Mouse (Mus musculus): ENCODE measurements around the gene Foxn3. TPM values are rescaled to one million over a fixed set of nuclear protein-coding genes. Genes with fewer than 3 reads are reported as not detected.
A peak's percentile ranks its signal among the peaks of the same experiment; 100 is the strongest.

Gene Foxn3
- polyA plus RNA-seq, 1 experiment, result 61.5 TPM

GRCm38 (mm10) chr12:99155904-99156303 is 407.5 kb downstream of the Foxn3 start:
- no peak overlapping the region for H3K4me3 ChIP-seq (replicated peaks; ENCODE audit: insufficient read depth, low read depth, low read length)
- H3K27ac ChIP-seq (ENCODE audit: insufficient read depth, low read length), result no peak overlapping the region
- DNase-seq, result no peak
- 63% methylated on average over 5 of the region's 5 CpGs for WGBS
- H3K4me1 ChIP-seq (ENCODE audit: control insufficient read depth, insufficient read depth, low read length), result peaks cover 19% of the 10 kb centered on the region
- TF ChIP-seq CTCF (IDR thresholded peaks at IDR 0.05; ENCODE audit: borderline replicate concordance, insufficient read depth, low read depth, low read length), result no peak
- no peak for TF ChIP-seq POLR2A (IDR thresholded peaks at IDR 0.05; ENCODE audit: borderline replicate concordance, insufficient read depth, low read length)
- no peaks in the 10 kb centered on the region for H3K27me3 ChIP-seq (ENCODE audit: control insufficient read depth, insufficient read depth, low read length)

DNA sequence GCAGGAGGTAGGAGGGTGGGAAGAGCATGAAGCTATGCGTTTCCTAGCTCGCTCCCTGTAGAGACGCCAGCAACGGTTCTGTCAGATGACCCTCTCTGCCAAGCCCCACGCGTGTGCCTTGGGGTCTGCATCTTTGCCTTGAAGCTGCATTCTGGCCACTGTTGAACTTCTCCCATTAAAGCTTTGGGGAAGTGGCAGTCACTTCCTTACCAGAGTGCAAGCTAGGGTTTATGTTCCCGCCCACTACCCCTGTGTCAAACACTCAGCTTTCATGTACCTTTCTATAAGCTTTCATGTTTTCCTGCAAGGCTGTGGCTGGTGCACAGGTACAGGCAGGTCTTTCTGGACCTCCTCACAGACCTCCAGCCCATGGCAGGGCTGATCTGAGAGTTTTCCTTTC is 409.2 kb downstream of the Foxn3 start:
- no peak overlapping the region for H3K27ac ChIP-seq (ENCODE audit: insufficient read depth, low read length)
- H3K27me3 ChIP-seq (ENCODE audit: control insufficient read depth, insufficient read depth, low read length), result no peaks in the 10 kb centered on the region
- no peak overlapping the region for H3K4me3 ChIP-seq (replicated peaks; ENCODE audit: insufficient read depth, low read depth, low read length)
- no peak for DNase-seq
- WGBS, result 43% methylated on average over 7 of the region's 7 CpGs
- H3K4me1 ChIP-seq (ENCODE audit: control insufficient read depth, insufficient read depth, low read length), result peaks cover 8% of the 10 kb centered on the region
- TF ChIP-seq POLR2A (IDR thresholded peaks at IDR 0.05; ENCODE audit: borderline replicate concordance, insufficient read depth, low read length), result no peak
- no peak for TF ChIP-seq CTCF (IDR thresholded peaks at IDR 0.05; ENCODE audit: borderline replicate concordance, insufficient read depth, low read depth, low read length)

GRCm38 (mm10) chr12:99153664-99154063 is 409.7 kb downstream of the Foxn3 start:
- peaks cover 8% of the 10 kb centered on the region for H3K4me1 ChIP-seq (ENCODE audit: control insufficient read depth, insufficient read depth, low read length)
- 5% methylated on average over 10 of the region's 10 CpGs for WGBS
- H3K27me3 ChIP-seq (ENCODE audit: control insufficient read depth, insufficient read depth, low read length), result no peaks in the 10 kb centered on the region
- no peak for TF ChIP-seq CTCF (IDR thresholded peaks at IDR 0.05; ENCODE audit: borderline replicate concordance, insufficient read depth, low read depth, low read length)
- TF ChIP-seq POLR2A (IDR thresholded peaks at IDR 0.05; ENCODE audit: borderline replicate concordance, insufficient read depth, low read length), result no peak
- peak overlapping the region; percentile 57 for H3K4me3 ChIP-seq (replicated peaks; ENCODE audit: insufficient read depth, low read depth, low read length)
- H3K27ac ChIP-seq (ENCODE audit: insufficient read depth, low read length), result no peak overlapping the region
- DNase-seq, result peak; percentile 67 to 73

DNA sequence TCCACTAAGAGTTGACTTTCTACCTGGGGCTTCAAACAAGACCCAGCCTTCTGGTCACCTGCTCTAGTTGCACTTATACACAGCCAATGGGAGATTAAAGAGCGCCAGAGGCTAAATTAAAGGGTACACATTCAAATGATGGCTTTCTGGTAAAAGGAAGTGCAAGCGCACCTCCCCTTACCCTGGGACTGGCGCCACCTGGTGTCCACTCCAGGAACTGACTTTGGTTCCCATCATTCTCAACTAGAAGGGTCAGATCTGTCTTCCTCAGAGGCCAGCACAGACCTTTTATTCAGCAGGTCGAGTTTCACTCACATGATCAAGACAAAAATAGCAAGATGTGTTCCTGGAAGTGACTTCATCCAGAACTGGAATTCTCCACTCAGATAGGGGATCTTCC is 413.3 kb downstream of the Foxn3 start:
- TF ChIP-seq POLR2A (IDR thresholded peaks at IDR 0.05; ENCODE audit: borderline replicate concordance, insufficient read depth, low read length), result no peak
- TF ChIP-seq CTCF (IDR thresholded peaks at IDR 0.05; ENCODE audit: borderline replicate concordance, insufficient read depth, low read depth, low read length), result peak; percentile 56
- peak in 1 of 2 experiments; percentile 47 for DNase-seq
- whole genome bisulfite sequencing, result 55% methylated on average over 4 of the region's 4 CpGs
- H3K27me3 ChIP-seq (ENCODE audit: control insufficient read depth, insufficient read depth, low read length), result no peaks in the 10 kb centered on the region
- no peak overlapping the region for H3K4me3 ChIP-seq (replicated peaks; ENCODE audit: insufficient read depth, low read depth, low read length)
- H3K27ac ChIP-seq (ENCODE audit: insufficient read depth, low read length), result no peak overlapping the region
- peaks cover 8% of the 10 kb centered on the region for H3K4me1 ChIP-seq (ENCODE audit: control insufficient read depth, insufficient read depth, low read length)

DNA sequence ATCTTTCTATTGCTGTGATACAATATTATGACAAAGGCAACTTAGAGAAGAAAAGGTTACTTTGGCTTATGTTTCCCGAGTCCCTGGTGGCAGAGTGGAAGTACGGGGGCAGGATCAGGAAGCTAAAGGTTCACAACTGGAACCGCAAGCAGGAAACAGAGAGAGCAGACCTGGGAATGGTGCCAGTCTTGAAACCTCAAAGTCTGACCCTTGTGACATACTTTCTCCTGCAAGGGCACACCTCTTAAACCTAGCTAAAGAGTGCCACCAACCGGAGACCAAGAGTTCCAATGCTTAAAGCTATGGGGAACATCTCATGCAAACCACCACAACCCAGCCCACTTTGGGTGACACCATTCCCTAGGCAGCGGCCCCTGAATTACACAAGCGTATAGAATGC is 414.2 kb downstream of the Foxn3 start:
- H3K4me1 ChIP-seq (ENCODE audit: control insufficient read depth, insufficient read depth, low read length), result peaks cover 6% of the 10 kb centered on the region
- H3K27me3 ChIP-seq (ENCODE audit: control insufficient read depth, insufficient read depth, low read length), result no peaks in the 10 kb centered on the region
- TF ChIP-seq CTCF (IDR thresholded peaks at IDR 0.05; ENCODE audit: borderline replicate concordance, insufficient read depth, low read depth, low read length) (no peak), POLR2A (IDR thresholded peaks at IDR 0.05; ENCODE audit: borderline replicate concordance, insufficient read depth, low read length) (no peak)
- no peak overlapping the region for H3K4me3 ChIP-seq (replicated peaks; ENCODE audit: insufficient read depth, low read depth, low read length)
- 97% methylated on average over 6 of the region's 6 CpGs for WGBS
- H3K27ac ChIP-seq (ENCODE audit: insufficient read depth, low read length), result no peak overlapping the region
- no peak for DNase-seq

Data from cerebellum, adult 2 months (tissue).